Mouse (Mus musculus) erythroblast, embryonic 14.5 days (primary cell): Measurements from ENCODE around the gene Vps41. TPM values are rescaled to one million over a fixed set of nuclear protein-coding genes. Genes with fewer than 3 reads are reported as not detected.

ENCODE experiments used
- H3K27me3 ChIP-seq: 2 replicates; pipeline ENCODE4 v1.6.1; 2012; ENCODE audit warnings: inconsistent platforms; ENCODE audit not compliant: control insufficient read depth
- H3K36me3 ChIP-seq: 2 replicates; pipeline ENCODE4 v1.6.1; 2012; ENCODE audit warnings: mild to moderate bottlenecking, inconsistent platforms; ENCODE audit not compliant: control insufficient read depth
- H3K4me1 ChIP-seq: 2 replicates; pipeline ENCODE4 v1.6.1; 2012; ENCODE audit warnings: inconsistent platforms; ENCODE audit not compliant: control insufficient read depth
- H3K4me3 ChIP-seq: replicated peaks from 2 replicates; pipeline ENCODE3; 2012; ENCODE audit warnings: moderate library complexity, mild to moderate bottlenecking, inconsistent platforms
- H3K9me3 ChIP-seq: 2 replicates; pipeline ENCODE4 v1.6.1; 2012; ENCODE audit warnings: low read length, inconsistent platforms, mixed read lengths; ENCODE audit not compliant: control insufficient read depth
- GATA1 ChIP-seq: IDR thresholded peaks from 2 replicates; pipeline ENCODE4 v1.6.1; 2012; ENCODE audit warnings: low read length, inconsistent platforms, mixed read lengths
- TAL1 ChIP-seq: IDR thresholded peaks from 3 replicates; pipeline ENCODE4 v1.6.1; 2012; ENCODE audit warnings: low read length, inconsistent platforms, mixed read lengths
- polyA plus RNA-seq: library from polyadenylated mRNA; stranded (reverse); fragments of >175 nt; gene quantifications from 2 replicates; pipeline ENCODE4 v1.2.3, GENCODE M21; 2012

The Vps41 gene
- polyA plus RNA-seq, 1 experiment: 0.15 TPM

GRCm38 (mm10) chr13:18824420-18825123, 107.5 kb downstream of the Vps41 start:
- Histone ChIP-seq H3K9me3 (no peaks in the 10 kb centered on the region), H3K27me3 (no peaks in the 10 kb centered on the region), H3K36me3 (peaks cover 16% of the 10 kb centered on the region), H3K4me1 (peaks cover 16% of the 10 kb centered on the region), H3K4me3 (no peak overlapping the region)
- TF ChIP-seq TAL1 (no peak), GATA1 (no peak)

- Histone ChIP-seq H3K4me1 (peaks cover 16% of the 10 kb centered on the region), H3K4me3 (no peak overlapping the region), H3K36me3 (peaks cover 14% of the 10 kb centered on the region), H3K9me3 (no peaks in the 10 kb centered on the region), H3K27me3 (no peaks in the 10 kb centered on the region)
- TF ChIP-seq TAL1 (no peak), GATA1 (no peak)
These were observed 109.9 kb downstream of the Vps41 start for GRCm38 (mm10) chr13:18827029-18827428.

GRCm38 (mm10) chr13:18830486-18830885, 113.4 kb downstream of the Vps41 start:
- H3K27me3 ChIP-seq: no peaks in the 10 kb centered on the region
- peaks cover 6% of the 10 kb centered on the region for H3K36me3 ChIP-seq
- H3K4me1 ChIP-seq: peaks cover 16% of the 10 kb centered on the region
- TF ChIP-seq GATA1 (no peak), TAL1 (no peak)
- no peaks in the 10 kb centered on the region for H3K9me3 ChIP-seq
- H3K4me3 ChIP-seq: no peak overlapping the region

- no peak for TF ChIP-seq TAL1
- no peaks in the 10 kb centered on the region for H3K4me1 ChIP-seq
- no peaks in the 10 kb centered on the region for H3K27me3 ChIP-seq
- no peak overlapping the region for H3K4me3 ChIP-seq
- H3K36me3 ChIP-seq: no peaks in the 10 kb centered on the region
- no peaks in the 10 kb centered on the region for H3K9me3 ChIP-seq
These were observed 122.1 kb downstream of the Vps41 start for GRCm38 (mm10) chr13:18839231-18839630.

GRCm38 (mm10) chr13:18840366-18840765, 123.3 kb downstream of the Vps41 start:
- Histone ChIP-seq H3K4me1 (no peaks in the 10 kb centered on the region), H3K36me3 (peaks cover under 1% of the 10 kb centered on the region; the same call in 1 of the 2 replicates), H3K9me3 (no peaks in the 10 kb centered on the region), H3K27me3 (no peaks in the 10 kb centered on the region), H3K4me3 (no peak overlapping the region)
- TF ChIP-seq GATA1 (no peak), TAL1 (no peak)

- H3K36me3 ChIP-seq: peaks cover 5% of the 10 kb centered on the region; the same call in 1 of the 2 replicates
- H3K9me3 ChIP-seq: no peaks in the 10 kb centered on the region
- no peaks in the 10 kb centered on the region for H3K27me3 ChIP-seq
- H3K4me1 ChIP-seq: no peaks in the 10 kb centered on the region
- no peak for TF ChIP-seq GATA1
- TF ChIP-seq TAL1: no peak
- no peak overlapping the region for H3K4me3 ChIP-seq
These were observed 123.9 kb downstream of the Vps41 start for GRCm38 (mm10) chr13:18841019-18841418.

- TF ChIP-seq TAL1: no peak
- TF ChIP-seq GATA1: no peak
- Histone ChIP-seq H3K4me1 (no peaks in the 10 kb centered on the region), H3K9me3 (no peaks in the 10 kb centered on the region), H3K4me3 (no peak overlapping the region), H3K36me3 (peaks cover 5% of the 10 kb centered on the region; the same call in 1 of the 2 replicates), H3K27me3 (no peaks in the 10 kb centered on the region)
These were observed 124.7 kb downstream of the Vps41 start for GRCm38 (mm10) chr13:18841752-18842282.

- no peaks in the 10 kb centered on the region for H3K4me1 ChIP-seq
- TF ChIP-seq TAL1 (no peak), GATA1 (no peak)
- H3K27me3 ChIP-seq: no peaks in the 10 kb centered on the region
- H3K4me3 ChIP-seq: no peak overlapping the region
- H3K9me3 ChIP-seq: no peaks in the 10 kb centered on the region
- peaks cover 5% of the 10 kb centered on the region; the same call in 1 of the 2 replicates for H3K36me3 ChIP-seq
These were observed 125.5 kb downstream of the Vps41 start for GRCm38 (mm10) chr13:18842556-18842955.

- Histone ChIP-seq H3K27me3 (no peaks in the 10 kb centered on the region), H3K4me3 (no peak overlapping the region), H3K4me1 (no peaks in the 10 kb centered on the region), H3K9me3 (no peaks in the 10 kb centered on the region), H3K36me3 (peaks cover 7% of the 10 kb centered on the region; the same call in 1 of the 2 replicates)
- TF ChIP-seq GATA1: no peak
- no peak for TF ChIP-seq TAL1
These were observed 126.5 kb downstream of the Vps41 start for GRCm38 (mm10) chr13:18843546-18843945.

GRCm38 (mm10) chr13:18847386-18847785, 130.3 kb downstream of the Vps41 start:
- TF ChIP-seq GATA1 (no peak), TAL1 (no peak)
- peaks cover 17% of the 10 kb centered on the region for H3K36me3 ChIP-seq
- H3K4me1 ChIP-seq: no peaks in the 10 kb centered on the region
- no peak overlapping the region for H3K4me3 ChIP-seq
- no peaks in the 10 kb centered on the region for H3K27me3 ChIP-seq
- no peaks in the 10 kb centered on the region for H3K9me3 ChIP-seq
